Mouse (Mus musculus) spleen, adult 2 months (tissue): Measurements from ENCODE around the gene Pla2g4b.

Experiments
- CTCF ChIP-seq: fragments of 200-500 bp; IDR thresholded peaks from 2 replicates; pipeline ENCODE4 v1.5.1; 2011; ENCODE audit warnings: mild to moderate bottlenecking, inconsistent platforms; ENCODE audit not compliant: insufficient read depth, insufficient read length, insufficient replicate concordance; ENCODE audit errors: extremely low read depth
- POLR2A ChIP-seq: fragments of 200-500 bp; IDR thresholded peaks from 2 replicates; pipeline ENCODE4 v1.6.1; 2011; ENCODE audit warnings: low read depth, low read length, inconsistent platforms

DNA sequence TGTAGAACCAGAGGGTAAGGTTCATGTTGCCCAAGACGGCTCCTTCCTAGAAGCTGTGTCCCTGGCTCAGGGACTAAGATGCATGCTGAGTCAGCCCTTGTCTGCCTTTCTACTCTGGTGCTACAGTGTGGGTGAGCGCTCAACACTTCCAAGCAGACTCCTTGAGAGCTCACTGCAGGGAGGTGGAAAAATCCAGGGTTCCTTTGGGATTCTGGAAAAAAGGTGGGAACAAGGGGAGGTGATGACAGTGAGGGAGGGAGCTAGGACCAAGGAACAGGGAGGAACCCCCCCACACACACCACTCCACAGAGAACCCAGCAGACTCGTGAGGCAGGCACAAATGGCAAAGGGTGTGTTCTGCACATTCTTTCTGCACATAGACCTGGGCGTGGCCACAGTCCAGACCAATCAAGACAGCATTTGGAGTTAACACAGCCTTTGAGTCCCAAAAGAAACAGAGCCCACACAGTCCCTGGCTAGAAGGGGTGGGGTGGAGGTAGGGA is 10.9 kb downstream of the Pla2g4b start:
- TF ChIP-seq POLR2A, result no peak
- TF ChIP-seq CTCF, result no peak
